Mouse (Mus musculus): ENCODE results near the gene Gm6169.
A peak's percentile ranks its signal among the peaks of the same experiment; 100 is the strongest.
"Not testable (repeated sequence)": the region's sequence is repeated elsewhere in the genome, so short reads cannot be mapped to it uniquely, and the experiment has no call there.

The Gm6169 gene

GRCm38 (mm10) chr13:97099187-97099852 is at the start of gene Gm6169:
TSS of gene Gm6169 (minus strand) at chr13:97099237.
- peak; percentile 79 to 80 for DNase-seq (ENCODE audit: low spot score in 2 of 2)

GRCm38 (mm10) chr13:97145834-97146233 is 46.8 kb upstream of the Gm6169 start:
- peak in 1 of 2 experiments; percentile 41 for DNase-seq (ENCODE audit: low spot score in 2 of 2)

DNA sequence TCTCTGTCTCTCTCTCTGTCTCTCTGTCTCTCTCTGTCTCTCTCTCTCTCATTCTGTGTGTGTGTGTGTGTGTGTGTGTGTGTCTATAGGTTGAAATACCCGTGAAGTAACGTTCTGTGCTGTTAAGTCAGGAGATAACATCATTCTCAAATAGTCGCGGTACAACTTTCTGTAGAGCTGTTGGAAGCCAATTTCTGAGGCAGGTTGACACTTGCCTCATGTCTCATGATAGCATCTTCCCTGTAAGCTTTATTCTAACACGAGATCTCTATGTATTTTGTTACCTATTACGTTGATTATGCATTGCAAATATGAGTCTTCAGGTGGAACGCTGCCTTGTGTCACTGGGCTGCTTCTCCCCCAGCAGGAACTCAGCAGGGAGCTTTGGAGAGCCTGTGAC is 43.3 kb upstream of the Gm6169 start:
- DNase-seq (ENCODE audit: low spot score in 2 of 2), result no peak

GRCm38 (mm10) chr13:97138404-97138931 is 39.4 kb upstream of the Gm6169 start:
- not testable (repeated sequence) for DNase-seq (ENCODE audit: low spot score in 2 of 2)

DNA sequence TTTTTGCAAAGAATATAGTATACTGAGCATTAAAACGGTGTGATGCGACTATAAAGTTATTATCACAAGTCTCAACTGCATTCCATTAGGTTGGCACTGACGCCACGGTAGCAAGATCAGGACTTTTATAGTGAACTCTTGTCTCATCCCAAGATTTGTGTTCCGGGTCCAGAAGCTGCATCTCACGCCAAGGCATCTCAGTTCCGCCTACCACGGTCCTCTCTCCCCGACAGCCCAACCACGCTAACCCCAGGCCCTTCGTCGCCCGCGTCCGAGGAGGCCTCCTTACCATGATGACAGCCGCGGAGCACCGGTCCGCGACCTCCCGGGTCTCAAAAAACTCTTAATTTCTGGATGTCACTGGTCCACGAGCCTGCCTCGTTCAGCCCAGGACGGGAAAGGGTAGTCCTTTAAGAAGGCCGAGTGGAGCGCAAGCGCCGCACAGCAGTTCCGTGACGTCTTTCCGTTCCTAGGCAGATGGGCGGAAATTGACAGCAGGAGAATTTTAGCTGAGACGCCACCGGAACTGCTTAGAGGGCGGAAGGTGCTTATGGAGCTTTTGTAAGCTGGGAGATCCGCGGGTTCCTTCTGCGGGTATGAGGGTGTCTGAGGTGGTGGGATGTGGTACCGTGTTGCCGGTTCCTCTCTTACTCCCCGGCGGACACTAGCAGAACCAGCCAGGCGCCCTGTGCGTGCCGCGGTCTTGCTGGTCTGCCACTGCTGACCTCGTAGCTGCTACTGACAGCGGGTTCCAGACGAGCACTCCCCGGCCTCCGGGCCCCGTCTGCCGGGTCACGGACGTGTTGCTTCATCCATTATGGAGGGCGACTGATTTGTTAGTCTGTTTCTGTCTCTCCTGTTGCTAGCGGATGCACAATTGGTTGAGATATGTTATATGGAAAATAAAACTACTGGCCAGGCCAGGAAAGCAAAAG is 38.7 kb upstream of the Gm6169 start, which contains the start of the genes Gfm2 and Nsa2:
Gene Gfm2 (plus strand): TSS at position 472 of the 935 bp plus-strand sequence.
Gene Nsa2 (minus strand): TSS at position 472 of the 935 bp plus-strand sequence.
- peak; percentile 93 for DNase-seq (ENCODE audit: low spot score in 2 of 2)

DNA sequence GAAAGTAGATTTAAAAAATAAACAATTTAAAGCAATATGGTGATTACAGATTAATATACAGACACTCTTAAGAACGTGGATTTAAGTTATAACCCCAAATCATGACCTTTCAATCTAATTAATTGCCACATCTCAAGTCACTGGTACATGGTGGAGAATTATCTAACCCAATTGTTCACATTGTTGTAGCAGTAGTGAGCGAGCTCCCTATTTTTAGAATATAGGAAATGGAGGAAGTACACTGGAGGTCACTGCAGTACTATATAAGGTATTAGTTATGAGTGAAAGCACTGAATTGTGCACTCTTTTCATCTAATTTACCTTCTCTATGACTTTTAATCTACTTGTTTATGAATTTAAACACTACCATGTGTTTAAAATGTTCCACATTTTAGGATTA is 31.4 kb upstream of the Gm6169 start:
- DNase-seq (ENCODE audit: low spot score in 2 of 2), result not testable (repeated sequence)

DNA sequence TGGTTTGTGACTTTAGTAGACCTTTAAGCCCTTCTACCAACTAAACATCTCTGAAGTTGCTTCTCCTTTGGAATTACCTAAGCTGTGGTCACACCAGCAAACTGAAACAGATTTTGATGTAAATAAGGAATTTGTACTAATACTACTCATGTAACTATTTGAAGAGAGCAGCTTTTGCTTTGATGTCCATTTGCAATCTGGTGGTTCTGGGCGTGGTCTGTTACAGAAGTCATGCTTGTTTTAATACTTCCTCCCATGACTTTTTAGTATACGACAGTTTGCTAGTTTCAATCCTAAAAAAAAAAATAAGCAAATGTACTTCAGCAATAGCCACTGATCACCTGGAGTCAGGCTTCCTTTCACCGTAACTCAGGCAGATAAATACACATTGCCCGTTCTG is 30.6 kb upstream of the Gm6169 start:
- not testable (repeated sequence) for DNase-seq (ENCODE audit: low spot score in 2 of 2)

- DNase-seq (ENCODE audit: low spot score in 2 of 2), result no peak
Measured at GRCm38 (mm10) chr13:97121341-97121740, 22.3 kb upstream of the Gm6169 start.

DNA sequence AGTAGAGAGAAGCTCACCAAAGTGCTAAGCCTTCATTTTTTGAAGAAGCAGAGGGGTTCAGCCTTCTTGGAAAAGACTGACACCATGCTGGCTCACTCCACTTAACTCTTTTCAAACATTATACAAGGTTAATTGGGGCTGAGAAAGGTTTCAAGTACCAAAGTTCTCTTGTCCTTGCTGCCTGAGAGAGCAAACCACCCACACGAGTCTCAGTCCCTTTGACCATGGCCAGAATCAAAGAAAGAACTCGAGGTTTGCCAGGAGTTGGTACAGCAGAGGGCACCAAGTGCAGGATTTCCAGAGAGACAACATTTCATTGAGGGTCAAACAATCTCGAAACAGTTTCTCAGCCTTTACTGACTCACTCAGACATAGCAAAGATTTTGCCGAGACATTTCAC is 10.0 kb upstream of the Gm6169 start:
- no peak for DNase-seq (ENCODE audit: low spot score in 2 of 2)

GRCm38 (mm10) chr13:97107721-97108120 is 8.7 kb upstream of the Gm6169 start:
- DNase-seq (ENCODE audit: low spot score in 2 of 2), result not testable (repeated sequence)

DNA sequence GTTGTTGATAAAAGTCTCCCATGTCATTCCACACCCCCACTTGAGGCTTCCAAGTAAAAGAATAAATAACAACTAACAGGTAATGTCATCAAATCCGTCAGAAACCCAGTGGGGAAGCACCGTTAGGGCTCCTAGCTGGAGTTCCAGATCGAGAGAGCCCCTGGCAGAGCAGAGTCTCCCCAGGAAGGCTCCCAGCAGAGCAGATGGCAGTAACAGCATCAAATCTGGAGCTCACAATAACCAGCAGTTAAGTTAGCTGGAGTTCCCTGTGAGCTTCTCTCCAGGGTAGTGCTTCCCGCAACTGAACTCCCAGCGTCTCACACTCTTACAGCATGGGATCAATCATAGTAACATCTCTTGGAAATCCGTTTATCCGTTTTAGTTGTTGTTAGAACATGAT is 6.0 kb upstream of the Gm6169 start:
- no peak for DNase-seq (ENCODE audit: low spot score in 2 of 2)

DNA sequence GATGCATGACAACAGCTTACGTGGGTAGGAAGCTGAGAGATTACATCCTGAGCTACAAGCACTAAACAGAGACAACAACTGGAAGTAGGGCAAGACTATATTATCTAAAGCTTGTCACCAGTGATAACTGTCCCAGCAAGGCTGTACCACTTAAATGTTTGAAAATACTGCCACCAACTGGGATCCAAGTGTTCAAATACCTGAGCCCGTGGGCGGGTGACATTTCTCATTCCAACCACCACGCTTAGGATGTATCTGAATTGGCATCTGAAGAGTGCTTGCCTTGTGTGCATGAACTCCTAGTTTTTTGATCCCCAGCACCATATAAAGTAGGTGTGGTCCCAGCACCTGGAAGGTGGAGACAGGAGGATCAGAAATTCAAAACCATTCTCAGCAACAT is 3.3 kb downstream of the Gm6169 start:
- DNase-seq (ENCODE audit: low spot score in 2 of 2), result no peak

GRCm38 (mm10) chr13:97088183-97088582 is 10.9 kb downstream of the Gm6169 start:
- DNase-seq (ENCODE audit: low spot score in 2 of 2), result no peak

- no peak for DNase-seq (ENCODE audit: low spot score in 2 of 2)
Measured at GRCm38 (mm10) chr13:97087421-97087820, 11.6 kb downstream of the Gm6169 start.

GRCm38 (mm10) chr13:97086316-97086715 is 12.7 kb downstream of the Gm6169 start:
- DNase-seq (ENCODE audit: low spot score in 2 of 2), result no peak

GRCm38 (mm10) chr13:97082432-97082831 is 16.6 kb downstream of the Gm6169 start:
- DNase-seq (ENCODE audit: low spot score in 2 of 2), result no peak

GRCm38 (mm10) chr13:97080615-97081014 is 18.4 kb downstream of the Gm6169 start:
- DNase-seq (ENCODE audit: low spot score in 2 of 2), result no peak

GRCm38 (mm10) chr13:97080201-97080600 is 18.8 kb downstream of the Gm6169 start:
- DNase-seq (ENCODE audit: low spot score in 2 of 2), result no peak

DNA sequence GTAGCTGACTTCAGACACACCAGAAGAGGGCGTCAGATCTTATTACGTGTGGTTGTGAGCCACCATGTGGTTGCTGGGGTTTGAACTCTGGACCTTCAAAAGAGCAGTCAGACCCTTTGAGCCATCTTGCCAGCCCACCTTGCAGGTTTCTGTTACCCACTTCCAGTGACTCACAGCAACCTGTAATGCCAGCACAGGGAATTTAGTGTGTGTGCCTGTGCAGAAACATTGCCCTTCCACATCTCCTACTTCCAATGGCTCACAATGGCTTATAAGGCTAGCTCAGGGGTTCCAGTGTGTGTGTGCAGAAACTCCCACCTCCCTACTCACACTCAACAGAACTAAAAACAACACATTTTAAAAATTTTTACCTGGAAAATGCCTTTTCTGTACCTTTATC is 21.5 kb downstream of the Gm6169 start:
- DNase-seq (ENCODE audit: low spot score in 2 of 2), result no peak

DNA sequence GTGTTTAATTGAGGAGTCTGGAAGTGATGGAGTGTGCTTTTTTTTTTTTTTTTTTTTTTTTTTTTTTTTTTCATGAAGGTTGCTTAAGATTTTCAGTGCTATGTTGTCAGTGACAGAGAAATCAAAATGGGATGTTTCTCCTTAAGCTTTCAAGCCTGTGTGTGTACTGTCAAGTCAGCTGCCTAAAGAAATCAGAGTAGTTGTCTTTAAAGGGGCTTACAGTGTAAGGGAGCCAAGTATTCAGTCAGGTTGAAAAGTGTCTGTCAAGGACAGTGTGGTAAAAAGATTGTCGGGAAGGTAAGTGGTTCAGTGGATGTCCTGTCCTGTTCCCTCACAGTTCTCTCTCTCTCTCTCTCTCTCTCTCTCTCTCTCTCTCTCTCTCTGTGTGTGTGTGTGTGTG is 25.5 kb downstream of the Gm6169 start:
- DNase-seq (ENCODE audit: low spot score in 2 of 2), result no peak

- DNase-seq (ENCODE audit: low spot score in 2 of 2), result peak; percentile 36 to 57
Measured at GRCm38 (mm10) chr13:97071626-97072241, 27.3 kb downstream of the Gm6169 start.
